Mouse (Mus musculus) cerebellum, adult 2 months (tissue): ENCODE measurements around the gene Nrxn1.
A peak's percentile ranks its signal among the peaks of the same experiment; 100 is the strongest.

Experiments used
- CTCF ChIP-seq: fragments of 200-500 bp; IDR thresholded peaks from 2 replicates; pipeline ENCODE4 v1.5.1; 2011; ENCODE audit warnings: low read depth, mild to moderate bottlenecking, control low read depth, low read length, moderate library complexity, borderline replicate concordance; ENCODE audit not compliant: insufficient read depth
- POLR2A ChIP-seq: fragments of 200-500 bp; IDR thresholded peaks from 2 replicates; pipeline ENCODE4 v1.6.1; 2011; ENCODE audit warnings: low read length, control low read depth, borderline replicate concordance; ENCODE audit not compliant: insufficient read depth

DNA sequence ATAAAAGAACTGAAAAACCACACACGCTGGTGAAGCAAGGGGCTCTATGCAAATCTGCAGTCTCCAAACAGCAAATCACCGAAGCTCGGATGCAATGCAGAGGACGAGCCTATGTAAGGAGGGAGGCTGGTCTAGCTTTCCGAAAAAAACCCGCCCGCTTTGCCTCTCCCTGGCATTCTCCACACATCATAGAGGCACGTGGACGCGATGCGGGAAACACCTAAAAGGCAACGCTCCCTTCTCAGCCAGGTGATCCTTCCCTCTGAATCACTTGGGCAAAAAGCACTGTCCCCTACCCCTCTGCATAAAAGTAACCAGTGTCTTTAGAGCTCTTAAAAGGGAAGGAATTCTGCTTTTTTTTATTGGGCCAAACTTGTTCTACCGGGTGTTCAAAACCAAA is 637.0 kb downstream of the Nrxn1 start:
- TF ChIP-seq CTCF (no peak), POLR2A (peak; percentile 58; the same call in 1 of the 2 replicates)
